Mouse (Mus musculus): Measurements from ENCODE around the gene Oaz2.

DNA sequence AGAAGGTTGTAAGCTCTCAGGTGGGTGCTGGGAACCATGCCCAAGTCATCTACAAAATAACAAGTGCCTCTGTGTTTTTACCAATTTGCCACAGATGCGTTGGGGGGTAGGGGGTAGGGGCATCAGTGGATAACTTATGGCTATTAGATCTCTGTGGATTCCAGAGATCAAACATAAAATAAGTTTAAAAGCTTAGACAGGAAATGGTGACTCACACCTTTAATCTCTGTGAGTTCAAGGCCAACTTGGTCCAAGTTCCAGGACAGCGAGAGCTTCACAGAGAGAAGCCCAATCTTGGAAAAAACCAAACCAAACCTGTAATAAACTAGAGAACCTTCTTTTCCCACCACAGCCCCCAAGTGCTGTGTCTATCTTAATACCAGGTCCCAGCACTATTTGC, 21.0 kb upstream of the Oaz2 start:
- TF ChIP-seq CTCF (IDR thresholded peaks at IDR 0.05; ENCODE audit: insufficient read depth, low read depth, low read length): no peak
- TF ChIP-seq POLR2A (IDR thresholded peaks at IDR 0.05; ENCODE audit: insufficient read depth, low read depth, low read length): no peak
